Mouse (Mus musculus): ENCODE data around the gene Catip. TPM values are rescaled to one million over a fixed set of nuclear protein-coding genes. Genes with fewer than 3 reads are reported as not detected.
A peak's percentile ranks its signal among the peaks of the same experiment; 100 is the strongest.

The Catip gene
- polyA plus RNA-seq, 1 experiment from 2014 or later: not detected

DNA sequence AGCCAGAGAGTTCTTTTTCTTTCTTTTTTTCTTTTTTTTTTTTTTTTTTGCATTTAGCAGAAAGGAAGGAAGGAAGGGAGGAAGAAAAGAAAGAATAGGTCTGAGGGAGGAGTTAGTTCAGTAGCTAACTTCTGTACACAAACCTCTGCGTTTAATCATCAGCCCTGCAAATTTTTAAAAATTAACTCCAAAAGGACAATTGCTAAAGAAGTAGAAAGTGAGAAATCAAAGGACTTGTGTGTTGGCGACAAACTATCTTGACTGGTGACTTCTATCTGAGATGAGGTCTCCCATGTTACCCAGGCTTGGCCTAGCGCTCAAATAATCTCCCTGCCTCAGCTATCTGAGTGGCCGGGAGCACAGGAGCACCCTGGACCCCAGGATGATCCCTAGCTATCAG lies 42.3 kb downstream of the Catip start:
- DNase-seq: no peak
- H3K4me1 ChIP-seq (ENCODE audit: insufficient read depth): peaks cover 10% of the 10 kb centered on the region; the same call in 1 of the 2 replicates
- ATAC-seq: no peak
- no peak overlapping the region for H3K4me3 ChIP-seq (ENCODE audit: low read depth, low read length)
- H3K27me3 ChIP-seq (ENCODE audit: insufficient read depth, low read length): no peaks in the 10 kb centered on the region
- 69% methylated on average over 4 of the region's 4 CpGs for WGBS (ENCODE audit: insufficient replicate concordance)
- TF ChIP-seq EP300 (IDR thresholded peaks at IDR 0.05; ENCODE audit: low read depth): no peak
- no peak for TF ChIP-seq CTCF (IDR thresholded peaks at IDR 0.05; ENCODE audit: low read depth)
- no peaks in the 10 kb centered on the region for H3K36me3 ChIP-seq (replicated peaks; ENCODE audit: insufficient read depth, low read length)
- no peak overlapping the region for H3K27ac ChIP-seq (ENCODE audit: low read depth)
- H3K9me3 ChIP-seq (ENCODE audit: low read length): no peaks in the 10 kb centered on the region
- H3K4me2 ChIP-seq (ENCODE audit: low read depth, low read length): no peak overlapping the region
- H3K9ac ChIP-seq (replicated peaks): no peak overlapping the region

GRCm38 (mm10) chr1:74408589-74409504 lies 46.9 kb downstream of the Catip start, which contains the start of gene Vil1:
Gene Vil1, plus strand, starts transcription at chr1:74409376.
- H3K4me2 ChIP-seq (ENCODE audit: low read depth, low read length): no peak within 1 kb of the TSS
- no peak within 1 kb of the TSS for H3K27ac ChIP-seq (ENCODE audit: low read depth)
- WGBS (ENCODE audit: insufficient replicate concordance): 50% methylated on average over 13 of the region's 15 CpGs
- DNase-seq: no peak
- no peaks in the 10 kb centered on the region for H3K9me3 ChIP-seq (ENCODE audit: low read length)
- ATAC-seq: no peak
- H3K27me3 ChIP-seq (ENCODE audit: insufficient read depth, low read length): no peaks in the 10 kb centered on the region
- no peaks in the 10 kb centered on the region for H3K36me3 ChIP-seq (replicated peaks; ENCODE audit: insufficient read depth, low read length)
- H3K4me1 ChIP-seq (ENCODE audit: insufficient read depth): peaks cover 5% of the 10 kb centered on the region; the same call in 1 of the 2 replicates
- TF ChIP-seq EP300 (IDR thresholded peaks at IDR 0.05; ENCODE audit: low read depth): no peak
- no peak for TF ChIP-seq CTCF (IDR thresholded peaks at IDR 0.05; ENCODE audit: low read depth)
- H3K9ac ChIP-seq (replicated peaks): no peak within 1 kb of the TSS
- no peak within 1 kb of the TSS for H3K4me3 ChIP-seq (ENCODE audit: low read depth, low read length)

DNA sequence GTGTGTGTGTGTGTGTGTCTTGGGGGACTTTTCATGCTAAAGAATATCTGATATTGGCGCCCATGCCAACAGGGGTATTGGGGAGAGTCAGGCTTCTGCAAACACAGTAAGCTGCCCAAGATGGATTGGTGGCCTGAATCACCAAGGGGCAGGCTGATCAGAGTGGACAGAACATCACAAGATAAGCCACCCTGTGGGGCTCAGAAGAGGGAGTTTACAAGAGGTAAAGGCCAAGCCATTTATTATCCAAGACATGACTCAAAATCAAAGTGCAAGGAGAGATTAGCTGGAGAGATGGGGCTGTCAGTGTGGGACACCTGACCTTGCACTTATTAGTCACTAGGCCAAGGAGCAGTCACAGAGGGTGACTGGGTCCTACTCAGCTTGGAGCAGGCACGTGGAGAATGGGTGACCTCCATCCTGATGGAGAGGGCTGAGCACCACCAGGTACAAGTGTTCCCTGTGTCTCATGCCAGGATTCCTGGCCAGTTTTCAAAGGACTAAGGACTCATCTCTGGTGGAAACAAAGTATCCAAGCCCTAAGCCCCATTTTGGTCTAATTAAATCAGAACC lies 49.9 kb downstream of the Catip start:
- Histone ChIP-seq H3K27ac (ENCODE audit: low read depth) (no peak overlapping the region), H3K9ac (replicated peaks) (no peak overlapping the region), H3K4me2 (ENCODE audit: low read depth, low read length) (no peak overlapping the region), H3K36me3 (replicated peaks; ENCODE audit: insufficient read depth, low read length) (no peaks in the 10 kb centered on the region), H3K4me3 (ENCODE audit: low read depth, low read length) (no peak overlapping the region), H3K27me3 (ENCODE audit: insufficient read depth, low read length) (no peaks in the 10 kb centered on the region), H3K4me1 (ENCODE audit: insufficient read depth) (peaks cover 8% of the 10 kb centered on the region; the same call in 1 of the 2 replicates), H3K9me3 (ENCODE audit: low read length) (no peaks in the 10 kb centered on the region)
- TF ChIP-seq CTCF (IDR thresholded peaks at IDR 0.05; ENCODE audit: low read depth): no peak
- no peak for TF ChIP-seq EP300 (IDR thresholded peaks at IDR 0.05; ENCODE audit: low read depth)
- WGBS (ENCODE audit: insufficient replicate concordance): 53% methylated on average over 2 of the region's 2 CpGs
- DNase-seq: no peak
- ATAC-seq: no peak

DNA sequence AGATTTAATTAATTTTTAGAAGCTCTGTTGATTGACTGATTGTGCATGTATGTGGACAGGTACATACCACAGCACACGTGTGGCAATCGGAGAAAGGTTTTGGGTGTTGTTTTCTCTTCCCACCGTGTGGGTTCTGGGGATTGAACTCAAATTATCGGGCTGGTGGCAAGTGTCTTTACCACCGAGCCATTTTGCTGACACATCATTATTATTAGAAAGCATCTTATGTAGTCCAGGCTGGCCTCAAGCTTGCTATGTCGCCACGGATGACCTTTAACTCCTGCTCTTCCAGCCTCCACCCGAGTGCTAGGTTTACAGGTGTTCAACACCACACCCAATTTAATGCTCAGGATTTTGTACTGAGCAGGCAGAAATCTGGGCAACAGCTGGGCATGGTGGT lies 50.8 kb downstream of the Catip start:
- no peaks in the 10 kb centered on the region for H3K36me3 ChIP-seq (replicated peaks; ENCODE audit: insufficient read depth, low read length)
- H3K4me1 ChIP-seq (ENCODE audit: insufficient read depth): peaks cover 8% of the 10 kb centered on the region; the same call in 1 of the 2 replicates
- no peaks in the 10 kb centered on the region for H3K9me3 ChIP-seq (ENCODE audit: low read length)
- no peak overlapping the region for H3K4me3 ChIP-seq (ENCODE audit: low read depth, low read length)
- no peak for DNase-seq
- no peak overlapping the region for H3K9ac ChIP-seq (replicated peaks)
- no peak overlapping the region for H3K4me2 ChIP-seq (ENCODE audit: low read depth, low read length)
- ATAC-seq: no peak
- H3K27me3 ChIP-seq (ENCODE audit: insufficient read depth, low read length): no peaks in the 10 kb centered on the region
- no peak overlapping the region for H3K27ac ChIP-seq (ENCODE audit: low read depth)
- 74% methylated on average over 8 of the region's 8 CpGs for WGBS (ENCODE audit: insufficient replicate concordance)
- TF ChIP-seq CTCF (IDR thresholded peaks at IDR 0.05; ENCODE audit: low read depth) (no peak), EP300 (IDR thresholded peaks at IDR 0.05; ENCODE audit: low read depth) (no peak)

DNA sequence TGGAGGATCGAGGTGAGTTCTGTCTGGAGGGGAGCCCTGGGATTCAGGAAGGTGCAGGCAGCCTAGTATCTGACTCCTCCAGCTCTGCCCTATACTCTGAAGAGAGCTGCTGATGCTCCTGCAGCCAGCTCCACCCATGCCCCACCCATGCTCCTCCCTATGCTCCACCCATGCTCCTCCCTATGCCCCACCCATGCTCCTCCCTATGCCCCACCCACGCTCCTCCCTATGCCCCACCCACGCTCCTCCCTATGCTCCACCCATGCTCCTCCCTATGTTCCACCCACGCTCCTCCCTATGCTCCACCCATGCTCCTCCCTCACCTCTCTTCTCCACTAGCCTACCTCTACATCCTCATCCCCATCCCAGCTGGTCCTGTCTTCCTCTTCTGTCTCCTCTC lies 53.2 kb downstream of the Catip start:
- Histone ChIP-seq H3K9me3 (ENCODE audit: low read length) (no peaks in the 10 kb centered on the region), H3K27ac (ENCODE audit: low read depth) (no peak overlapping the region), H3K4me2 (ENCODE audit: low read depth, low read length) (no peak overlapping the region), H3K4me3 (ENCODE audit: low read depth, low read length) (no peak overlapping the region), H3K36me3 (replicated peaks; ENCODE audit: insufficient read depth, low read length) (no peaks in the 10 kb centered on the region), H3K9ac (replicated peaks) (no peak overlapping the region), H3K27me3 (ENCODE audit: insufficient read depth, low read length) (no peaks in the 10 kb centered on the region), H3K4me1 (ENCODE audit: insufficient read depth) (peaks cover 5% of the 10 kb centered on the region; the same call in 1 of the 2 replicates)
- TF ChIP-seq EP300 (IDR thresholded peaks at IDR 0.05; ENCODE audit: low read depth) (no peak), CTCF (IDR thresholded peaks at IDR 0.05; ENCODE audit: low read depth) (no peak)
- ATAC-seq (peak; percentile 87), DNase-seq (peak; percentile 85)
- 45% methylated on average over 4 of the region's 4 CpGs for WGBS (ENCODE audit: insufficient replicate concordance)

MicroRNAs encoded within 50 kb of the gene (microRNA counts, 519-probe panel; counts per million panel counts)
- microRNA mmu-miR-26b: 6,687 counts per million, percentile 79 among the panel's probes with 10 or more counts

Small RNAs within 50 kb of the gene (microRNA-seq; reads per million reads assigned to microRNA genes)
- 67,944 reads per million, percentile 100 among the genes with 10 or more reads in this experiment for gene Mir26b

Other genes starting within 250 kb of the Catip start
- gene Tns1, start 237.7 kb upstream of the Catip start, polyA plus RNA-seq (2015; fragmentation: Nextera tagmentation; extraction: Ambion mirVana): 12.1 and 12.8 TPM in 2 replicates
- 0.20 TPM in 1 of 2 replicates, not detected in the other for gene Rufy4, start 236.6 kb upstream of the Catip start, polyA plus RNA-seq (2015; fragmentation: Nextera tagmentation; extraction: Ambion mirVana)
- 2.5 and 3.2 TPM in 2 replicates for gene Cxcr2, start 208.1 kb upstream of the Catip start, polyA plus RNA-seq (2015; fragmentation: Nextera tagmentation; extraction: Ambion mirVana)
- gene Cxcr1, start 167.5 kb upstream of the Catip start, polyA plus RNA-seq (2015; fragmentation: Nextera tagmentation; extraction: Ambion mirVana): not detected in 2 replicates
- 238 and 254 TPM in 2 replicates for gene Arpc2, start 126.0 kb upstream of the Catip start, polyA plus RNA-seq (2015; fragmentation: Nextera tagmentation; extraction: Ambion mirVana)
- gene Gpbar1, start 83.6 kb upstream of the Catip start, polyA plus RNA-seq (2015; fragmentation: Nextera tagmentation; extraction: Ambion mirVana): 0.20 and 0.22 TPM in 2 replicates
- 105 and 109 TPM in 2 replicates for gene Aamp, start 77.4 kb upstream of the Catip start, polyA plus RNA-seq (2015; fragmentation: Nextera tagmentation; extraction: Ambion mirVana)
- 46.7 and 50.0 TPM in 2 replicates for gene Pnkd, start 77.2 kb upstream of the Catip start, polyA plus RNA-seq (2015; fragmentation: Nextera tagmentation; extraction: Ambion mirVana)
- 18.5 and 18.7 TPM in 2 replicates for gene Tmbim1, start 56.5 kb upstream of the Catip start, polyA plus RNA-seq (2015; fragmentation: Nextera tagmentation; extraction: Ambion mirVana)
- 12.8 and 15.1 TPM in 2 replicates for gene Slc11a1, start 13.1 kb downstream of the Catip start, polyA plus RNA-seq (2015; fragmentation: Nextera tagmentation; extraction: Ambion mirVana)
- gene Ctdsp1, start 29.4 kb downstream of the Catip start, polyA plus RNA-seq (2015; fragmentation: Nextera tagmentation; extraction: Ambion mirVana): 40.0 and 40.4 TPM in 2 replicates
- gene Vil1, start 47.3 kb downstream of the Catip start, polyA plus RNA-seq (2015; fragmentation: Nextera tagmentation; extraction: Ambion mirVana): 0.13 and 0.19 TPM in 2 replicates
- gene Cnot9, start 143.9 kb downstream of the Catip start, polyA plus RNA-seq (2015; fragmentation: Nextera tagmentation; extraction: Ambion mirVana): 23.2 and 23.3 TPM in 2 replicates
- 0.20 and 0.28 TPM in 2 replicates for gene Plcd4, start 180.8 kb downstream of the Catip start, polyA plus RNA-seq (2015; fragmentation: Nextera tagmentation; extraction: Ambion mirVana)
- 4.9 and 5.4 TPM in 2 replicates for gene Usp37, start 182.2 kb downstream of the Catip start, polyA plus RNA-seq (2015; fragmentation: Nextera tagmentation; extraction: Ambion mirVana)
- 0.77 and 1.1 TPM in 2 replicates for gene Zfp142, start 226.1 kb downstream of the Catip start, polyA plus RNA-seq (2015; fragmentation: Nextera tagmentation; extraction: Ambion mirVana)
- gene Bcs1l, start 226.2 kb downstream of the Catip start, polyA plus RNA-seq (2015; fragmentation: Nextera tagmentation; extraction: Ambion mirVana): 5.2 and 5.8 TPM in 2 replicates
- 10.8 and 11.1 TPM in 2 replicates for gene Rnf25, start 239.3 kb downstream of the Catip start, polyA plus RNA-seq (2015; fragmentation: Nextera tagmentation; extraction: Ambion mirVana)
- gene Stk36, start 239.3 kb downstream of the Catip start, polyA plus RNA-seq (2015; fragmentation: Nextera tagmentation; extraction: Ambion mirVana): 0.30 and 0.32 TPM in 2 replicates